Mouse (Mus musculus): ENCODE data around the gene Pakap.

DNA sequence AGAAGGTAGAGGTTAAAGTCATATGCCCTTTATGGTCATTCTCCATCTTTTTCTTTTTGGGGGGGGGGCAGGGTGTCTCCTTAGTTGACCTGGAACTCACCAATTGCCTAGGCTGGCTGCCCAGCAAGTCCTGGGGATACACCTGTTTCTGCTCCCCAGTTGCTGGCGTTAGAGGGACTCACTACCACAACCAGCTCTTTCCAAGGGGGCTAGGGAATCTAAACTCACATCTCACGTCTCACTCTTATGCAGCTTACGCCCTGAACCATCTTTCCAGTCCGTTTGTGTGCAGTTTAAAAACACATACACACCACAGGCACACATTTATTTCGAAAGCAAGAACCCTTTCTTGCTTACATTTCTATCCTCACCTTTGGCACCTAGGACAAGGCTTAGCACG lies 34.3 kb upstream of the Pakap start:
- TF ChIP-seq CTCF (IDR thresholded peaks at IDR 0.05; ENCODE audit: insufficient read depth, low read depth, low read length): no peak
- no peak for TF ChIP-seq POLR2A (IDR thresholded peaks at IDR 0.05; ENCODE audit: insufficient read depth, low read depth, low read length)
